Mouse (Mus musculus) CH12.LX (cell line): ENCODE measurements around the gene Stac. TPM values are rescaled to one million over a fixed set of nuclear protein-coding genes. Genes with fewer than 3 reads are reported as not detected.

Source experiments
- DNase-seq: peaks from one replicate; pipeline ENCODE4 v3.0.0-alpha.2; 2013; ENCODE audit errors: extremely low read depth
- H3K27ac ChIP-seq: 2 replicates; pipeline ENCODE4 v1.5.1; 2012; ENCODE audit warnings: low read depth, mild to moderate bottlenecking, control low read depth, moderate library complexity; ENCODE audit not compliant: insufficient read depth
- H3K27me3 ChIP-seq: replicated peaks from 2 replicates; pipeline ENCODE3; 2012; ENCODE audit warnings: inconsistent platforms
- H3K36me3 ChIP-seq, 2 experiments: replicated peaks in 1 of 2; 2 replicates each; pipeline versions ENCODE3 to v1.6.1; 2012; ENCODE audit warnings: inconsistent platforms in 1 of 2, low read length in 1 of 2, mild to moderate bottlenecking in 1 of 2, mixed read lengths in 1 of 2, moderate library complexity in 1 of 2; ENCODE audit not compliant: control insufficient read depth in 1 of 2, insufficient read depth in 1 of 2
- H3K4me1 ChIP-seq, 2 experiments: 2 replicates each; pipeline ENCODE4 v1.6.1; 2012; ENCODE audit warnings: inconsistent platforms in 1 of 2, moderate library complexity in 1 of 2; ENCODE audit not compliant: insufficient read depth in 2 of 2, control insufficient read depth in 1 of 2
- H3K4me2 ChIP-seq: 2 replicates; pipeline ENCODE4 v1.6.1; 2012; ENCODE audit warnings: low read depth, mild to moderate bottlenecking, control low read depth; ENCODE audit not compliant: poor library complexity, insufficient read depth, severe bottlenecking
- H3K4me3 ChIP-seq, 3 experiments: fragments of 150-350 bp in 1 of 3; sonication (generic) in 1 of 3; replicated peaks in 1 of 3; 2 replicates each; pipeline versions ENCODE3 to v1.5.1; 2011 to 2012; ENCODE audit warnings: low read depth in 2 of 3, low read length in 2 of 3, mild to moderate bottlenecking in 2 of 3, moderate library complexity in 2 of 3, control low read depth in 1 of 3, improper control_type of control experiment in 1 of 3, inconsistent platforms in 1 of 3, mixed read lengths in 1 of 3; ENCODE audit not compliant: poor library complexity in 1 of 3
- H3K79me2 ChIP-seq: replicated peaks from 2 replicates; pipeline ENCODE4 v1.6.1; 2012; ENCODE audit warnings: mild to moderate bottlenecking, moderate library complexity; ENCODE audit not compliant: control insufficient read depth, poor library complexity, insufficient read depth, severe bottlenecking; ENCODE audit errors: extremely low read depth
- H3K9ac ChIP-seq: 2 replicates; pipeline ENCODE4 v1.6.1; 2012; ENCODE audit warnings: low read depth, mild to moderate bottlenecking, control low read depth, moderate library complexity; ENCODE audit not compliant: insufficient read depth
- H3K9me3 ChIP-seq: replicated peaks from 2 replicates; pipeline ENCODE3; 2012; ENCODE audit warnings: low read length, inconsistent platforms, mixed read lengths
- CHD2 ChIP-seq: IDR thresholded peaks from 2 replicates; pipeline ENCODE4 v1.6.1; 2011; ENCODE audit warnings: low read length, improper control_type of control experiment
- ELF1 ChIP-seq: IDR thresholded peaks from 2 replicates; pipeline ENCODE4 v1.6.1; 2014; ENCODE audit warnings: low read depth, mild to moderate bottlenecking, inconsistent platforms, low read length, improper control_type of control experiment
- ETS1 ChIP-seq: conservative IDR thresholded peaks from 2 replicates; pipeline ENCODE4 v1.6.1; 2012; ENCODE audit warnings: low read depth, mild to moderate bottlenecking, inconsistent platforms, low read length, improper control_type of control experiment, moderate library complexity
- HCFC1 ChIP-seq: IDR thresholded peaks from 2 replicates; pipeline ENCODE4 v1.6.1; 2012; ENCODE audit warnings: low read depth, mild to moderate bottlenecking, inconsistent platforms, low read length, improper control_type of control experiment
- MAFK ChIP-seq: IDR thresholded peaks from 2 replicates; pipeline ENCODE4 v1.6.1; 2011; ENCODE audit warnings: low read length, improper control_type of control experiment; ENCODE audit not compliant: insufficient replicate concordance
- MAX ChIP-seq: IDR thresholded peaks from 2 replicates; pipeline ENCODE4 v1.6.1; 2011; ENCODE audit warnings: low read length, improper control_type of control experiment
- NELFE ChIP-seq: IDR thresholded peaks from 2 replicates; pipeline ENCODE4 v1.6.1; 2011; ENCODE audit warnings: low read depth, low read length, improper control_type of control experiment
- NRF1 ChIP-seq: IDR thresholded peaks from 2 replicates; pipeline ENCODE4 v1.6.1; 2014; ENCODE audit warnings: low read depth, mild to moderate bottlenecking, inconsistent platforms, low read length, improper control_type of control experiment, moderate library complexity
- POLR2AphosphoS2 ChIP-seq: IDR thresholded peaks from 2 replicates; pipeline ENCODE4 v1.6.1; 2011; ENCODE audit warnings: low read depth, low read length, improper control_type of control experiment
- TBP ChIP-seq: conservative IDR thresholded peaks from 2 replicates; pipeline ENCODE4 v1.6.1; 2011; ENCODE audit warnings: low read depth, low read length, improper control_type of control experiment
- TCF12 ChIP-seq: IDR thresholded peaks from 2 replicates; pipeline ENCODE4 v1.6.1; 2014; ENCODE audit warnings: low read depth, mild to moderate bottlenecking, inconsistent platforms, low read length, improper control_type of control experiment
- UBTF ChIP-seq: IDR thresholded peaks from 2 replicates; pipeline ENCODE4 v1.6.1; 2012; ENCODE audit warnings: low read depth, mild to moderate bottlenecking, inconsistent platforms, low read length, improper control_type of control experiment, moderate library complexity
- USF1 ChIP-seq: IDR thresholded peaks from 2 replicates; pipeline ENCODE4 v1.6.1; 2014; ENCODE audit warnings: low read depth, mild to moderate bottlenecking, inconsistent platforms, low read length, improper control_type of control experiment
- ZMIZ1 ChIP-seq: IDR thresholded peaks from 2 replicates; pipeline ENCODE4 v1.6.1; 2012; ENCODE audit warnings: low read depth, mild to moderate bottlenecking, inconsistent platforms, low read length, improper control_type of control experiment
- ZNF384 ChIP-seq: IDR thresholded peaks from 2 replicates; pipeline ENCODE4 v1.6.1; 2012; ENCODE audit warnings: low read depth, low read length, improper control_type of control experiment, inconsistent platforms
- dilution Hi-C: fragments of 300-500 bp; cut with MboI; formaldehyde crosslinking; loops from 2 replicates; pipeline ENCODE4 v1.14.3; 2020; ENCODE audit warnings: low sequenced_read_pairs; ENCODE audit not compliant: extremely low pct_unique_long_range_greater_than_20kb, extremely low pct_ligation_motif_present
- in situ Hi-C: fragments of 300-500 bp; cut with MboI; formaldehyde crosslinking; loops from 3 replicates; pipeline ENCODE4 v1.14.3; 2019; ENCODE audit warnings: low sequenced_read_pairs, low pct_ligation_motif_present, low pct_unique_long_range_greater_than_20kb, mixed read lengths
- polyA plus RNA-seq: library from polyadenylated mRNA; unstranded; fragments of >175 nt; gene quantifications from 2 replicates; pipeline ENCODE4 v1.2.1, GENCODE M21; 2012; ENCODE audit warnings: low read depth; ENCODE audit not compliant: insufficient read length
- total RNA-seq, 2 experiments: library from RNA; depleted of rRNA; stranded (reverse); fragments of 300-350 nt in 1 of 2; fragments of >200 nt in 1 of 2; gene quantifications; 2 replicates each; pipeline ENCODE4 v1.2.3; 2012 to 2014

The Stac gene
- total and polyA plus RNA-seq, 3 experiments: not detected

DNA sequence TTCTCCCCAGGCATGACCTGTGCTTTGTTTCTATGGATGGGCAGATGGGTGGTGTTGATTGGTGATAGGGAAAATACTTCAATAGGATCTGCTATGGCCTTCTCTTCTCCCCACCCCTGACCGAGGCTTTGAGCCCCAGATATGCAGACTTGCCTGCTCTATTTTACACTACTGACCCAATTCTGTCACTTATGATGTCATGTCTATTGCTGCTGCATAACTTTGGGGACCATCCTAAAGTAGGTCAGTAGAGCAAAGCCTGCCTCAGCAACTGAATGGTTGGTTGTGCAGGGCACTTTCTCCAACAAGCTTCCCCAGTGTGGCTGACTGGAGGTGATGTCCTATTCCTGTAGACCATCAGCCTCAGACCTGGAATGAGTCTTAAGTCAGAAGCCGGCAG is 69.0 kb downstream of the Stac start:
- no peak overlapping the region for H3K9ac ChIP-seq
- no peak overlapping the region for H3K27ac ChIP-seq
- no peak for TF ChIP-seq NELFE
- TF ChIP-seq POLR2AphosphoS2: no peak
- no peak for TF ChIP-seq TBP
- no peak for TF ChIP-seq TCF12
- no peaks in the 10 kb centered on the region for H3K4me1 ChIP-seq
- in situ Hi-C loops: no loop called here
- dilution Hi-C loops: no loop called here
- no peaks in the 10 kb centered on the region for H3K79me2 ChIP-seq
- no peak overlapping the region for H3K4me3 ChIP-seq
- H3K4me2 ChIP-seq: no peak overlapping the region
- no peaks in the 10 kb centered on the region for H3K36me3 ChIP-seq
- H3K9me3 ChIP-seq: peaks cover 41% of the 10 kb centered on the region
- H3K27me3 ChIP-seq: no peaks in the 10 kb centered on the region
- DNase-seq: no peak

DNA sequence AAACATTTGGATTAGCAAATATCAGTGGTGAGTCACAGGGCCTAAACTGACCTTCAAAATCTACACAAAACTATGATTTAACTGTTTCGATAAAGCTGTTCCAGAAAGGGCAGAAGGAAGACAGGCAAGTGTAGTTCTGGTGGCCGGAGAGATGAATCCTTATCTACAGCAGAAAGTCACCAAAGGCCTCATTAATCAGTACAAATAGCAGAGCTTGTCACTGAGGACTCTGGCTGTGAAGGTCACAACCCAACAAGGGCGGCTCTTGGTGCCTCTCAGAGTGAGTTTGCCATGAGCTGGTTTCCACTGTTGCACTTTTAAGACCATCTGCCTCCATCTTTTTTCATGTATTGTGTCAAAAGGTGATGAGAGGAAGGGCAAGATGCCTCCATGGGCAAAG is 78.8 kb downstream of the Stac start:
- no peak overlapping the region for H3K4me3 ChIP-seq
- DNase-seq: no peak
- H3K36me3 ChIP-seq: no peaks in the 10 kb centered on the region
- no peaks in the 10 kb centered on the region for H3K4me1 ChIP-seq
- TF ChIP-seq ZMIZ1 (no peak), CHD2 (no peak), ZNF384 (no peak), ELF1 (no peak), MAFK (no peak), HCFC1 (no peak), USF1 (no peak), NRF1 (no peak), ETS1 (no peak)
- H3K79me2 ChIP-seq: no peaks in the 10 kb centered on the region
- no peak overlapping the region for H3K9ac ChIP-seq
- H3K27ac ChIP-seq: no peak overlapping the region
- peaks cover 19% of the 10 kb centered on the region for H3K9me3 ChIP-seq
- no peak overlapping the region for H3K4me2 ChIP-seq
- dilution Hi-C loops (no loop called here), in situ Hi-C loops (no loop called here)
- no peaks in the 10 kb centered on the region for H3K27me3 ChIP-seq

DNA sequence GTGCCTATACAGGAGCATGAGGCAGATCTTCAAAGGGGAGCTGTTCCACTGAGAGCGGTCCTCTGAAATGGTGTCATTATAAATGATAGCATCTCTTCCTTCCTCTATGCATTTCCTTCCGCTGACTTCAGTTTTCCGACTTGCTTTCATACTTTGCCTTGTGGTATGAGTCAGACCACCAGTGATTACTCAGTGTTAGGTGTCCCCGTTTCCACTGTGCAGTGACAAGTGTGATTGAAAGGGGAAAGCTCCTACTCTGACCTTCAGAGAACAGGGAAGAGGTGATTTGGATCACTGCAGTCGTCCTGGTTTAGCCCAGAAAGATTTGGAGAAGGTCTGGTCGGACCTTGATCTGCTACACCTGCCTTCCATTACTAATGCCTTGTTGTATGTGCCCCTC is 81.4 kb downstream of the Stac start:
- H3K9me3 ChIP-seq: peaks cover 18% of the 10 kb centered on the region
- H3K9ac ChIP-seq: no peak overlapping the region
- no peak for DNase-seq
- no peak overlapping the region for H3K4me2 ChIP-seq
- TF ChIP-seq MAX: no peak
- no peak for TF ChIP-seq ZNF384
- no peak for TF ChIP-seq UBTF
- no peak overlapping the region for H3K4me3 ChIP-seq
- H3K36me3 ChIP-seq: no peaks in the 10 kb centered on the region
- no peaks in the 10 kb centered on the region for H3K4me1 ChIP-seq
- no peaks in the 10 kb centered on the region for H3K79me2 ChIP-seq
- H3K27me3 ChIP-seq: no peaks in the 10 kb centered on the region
- dilution Hi-C loops: no loop called here
- no peak overlapping the region for H3K27ac ChIP-seq
- in situ Hi-C loops: no loop called here
